Mouse (Mus musculus) MEL (cell line): Measurements from ENCODE around the gene Shroom4. TPM values are rescaled to one million over a fixed set of nuclear protein-coding genes. Genes with fewer than 3 reads are reported as not detected.
"Not testable (repeated sequence)": the region's sequence is repeated elsewhere in the genome, so short reads cannot be mapped to it uniquely, and the experiment has no call there.

Source experiments
- DNase-seq: peaks from one replicate; pipeline ENCODE4 v3.0.0; 2011; ENCODE audit warnings: low read depth, low spot score
- H3K27ac ChIP-seq: 2 replicates; pipeline ENCODE4 v1.5.1; 2012; ENCODE audit warnings: low read depth, mild to moderate bottlenecking, control low read depth, low read length, moderate library complexity; ENCODE audit not compliant: control insufficient read depth
- H3K27me3 ChIP-seq, 2 experiments: fragments of 150-350 bp in 1 of 2; sonication (generic) in 1 of 2; 2 replicates each; pipeline ENCODE4 v1.6.1; 2012; ENCODE audit warnings: low read length in 2 of 2, mild to moderate bottlenecking in 2 of 2, improper control_type of control experiment in 1 of 2, moderate library complexity in 1 of 2; ENCODE audit not compliant: insufficient read depth in 2 of 2, control insufficient read depth in 1 of 2
- H3K36me3 ChIP-seq, 2 experiments: 2 replicates each; pipeline ENCODE4 v1.6.1; 2012 to 2014; ENCODE audit warnings: low read length in 2 of 2, improper control_type of control experiment in 1 of 2, inconsistent platforms in 1 of 2, mild to moderate bottlenecking in 1 of 2; ENCODE audit not compliant: insufficient read depth in 2 of 2, control insufficient read depth in 1 of 2
- H3K4me1 ChIP-seq, 2 experiments: fragments of 150-350 bp in 1 of 2; sonication (generic) in 1 of 2; 2 replicates each; pipeline ENCODE4 v1.6.1; 2012; ENCODE audit warnings: low read length in 2 of 2, improper control_type of control experiment in 1 of 2, mild to moderate bottlenecking in 1 of 2; ENCODE audit not compliant: insufficient read depth in 2 of 2, control insufficient read depth in 1 of 2
- H3K4me3 ChIP-seq, 2 experiments: fragments of 150-350 bp in 1 of 2; sonication (generic) in 1 of 2; 2 replicates each; pipeline ENCODE4 v1.5.1; 2012; ENCODE audit warnings: low read depth in 2 of 2, low read length in 2 of 2, mild to moderate bottlenecking in 2 of 2, moderate library complexity in 2 of 2, control low read depth in 1 of 2, improper control_type of control experiment in 1 of 2; ENCODE audit not compliant: control insufficient read depth in 1 of 2, insufficient read depth in 1 of 2
- H3K79me2 ChIP-seq: 2 replicates; pipeline ENCODE4 v1.6.1; 2012; ENCODE audit warnings: mild to moderate bottlenecking, low read length, moderate library complexity; ENCODE audit not compliant: control insufficient read depth, poor library complexity, insufficient read depth
- H3K9ac ChIP-seq: 2 replicates; pipeline ENCODE4 v1.6.1; 2012; ENCODE audit warnings: low read depth, mild to moderate bottlenecking, control low read depth, low read length, moderate library complexity; ENCODE audit not compliant: control insufficient read depth, poor library complexity, severe bottlenecking
- H3K9me3 ChIP-seq: fragments of 150-350 bp; sonication (generic); replicated peaks from 2 replicates; pipeline ENCODE4 v1.6.1; 2012; ENCODE audit warnings: mild to moderate bottlenecking, low read length, improper control_type of control experiment, moderate library complexity; ENCODE audit not compliant: insufficient read depth
- CTCF ChIP-seq, 3 experiments: IDR thresholded peaks in 2 of 3; conservative IDR thresholded peaks in 1 of 3; 2 replicates each; pipeline ENCODE4 v1.5.1; 2011 to 2012; ENCODE audit warnings: low read length in 3 of 3, low read depth in 2 of 3, mild to moderate bottlenecking in 2 of 3, improper control_type of control experiment in 1 of 3, inconsistent platforms in 1 of 3, mixed read lengths in 1 of 3, moderate library complexity in 1 of 3; ENCODE audit not compliant: control insufficient read depth in 1 of 3, insufficient read depth in 1 of 3, poor library complexity in 1 of 3, severe bottlenecking in 1 of 3
- GABPA ChIP-seq: IDR thresholded peaks from 2 replicates; pipeline ENCODE4 v1.6.1; 2012; ENCODE audit warnings: low read depth, mild to moderate bottlenecking, inconsistent platforms, low read length, improper control_type of control experiment, moderate library complexity
- GATA1 ChIP-seq: IDR thresholded peaks from 2 replicates; pipeline ENCODE4 v1.6.1; 2011; ENCODE audit warnings: low read depth, low read length, improper control_type of control experiment
- HCFC1 ChIP-seq: IDR thresholded peaks from 2 replicates; pipeline ENCODE4 v1.6.1; 2012; ENCODE audit warnings: low read depth, mild to moderate bottlenecking, inconsistent platforms, low read length, improper control_type of control experiment, moderate library complexity
- JUND ChIP-seq: IDR thresholded peaks from 2 replicates; pipeline ENCODE4 v1.6.1; 2011; ENCODE audit warnings: low read depth, mild to moderate bottlenecking, improper control_type of control experiment, low read length
- KAT2A ChIP-seq: conservative IDR thresholded peaks from 2 replicates; pipeline ENCODE4 v1.6.1; 2012; ENCODE audit warnings: low read depth, low read length, improper control_type of control experiment, inconsistent platforms
- MAX ChIP-seq: IDR thresholded peaks from 2 replicates; pipeline ENCODE4 v1.6.1; 2011; ENCODE audit warnings: low read length, improper control_type of control experiment
- MEF2A ChIP-seq: IDR thresholded peaks from 2 replicates; pipeline ENCODE4 v1.6.1; 2014; ENCODE audit warnings: low read depth, mild to moderate bottlenecking, inconsistent platforms, low read length, improper control_type of control experiment; ENCODE audit not compliant: poor library complexity, insufficient replicate concordance, severe bottlenecking; ENCODE audit errors: extremely low read depth
- MYB ChIP-seq: IDR thresholded peaks from 2 replicates; pipeline ENCODE4 v1.6.1; 2011; ENCODE audit warnings: mild to moderate bottlenecking, low read depth, low read length, improper control_type of control experiment
- POLR2AphosphoS2 ChIP-seq: IDR thresholded peaks from 2 replicates; pipeline ENCODE4 v1.6.1; 2011; ENCODE audit warnings: low read length, improper control_type of control experiment
- RAD21 ChIP-seq: IDR thresholded peaks from 2 replicates; pipeline ENCODE4 v1.6.1; 2011; ENCODE audit warnings: mild to moderate bottlenecking, low read depth, low read length, improper control_type of control experiment
- RCOR1 ChIP-seq: IDR thresholded peaks from 2 replicates; pipeline ENCODE4 v1.6.1; 2012; ENCODE audit warnings: low read depth, mild to moderate bottlenecking, inconsistent platforms, low read length, improper control_type of control experiment
- TCF12 ChIP-seq: IDR thresholded peaks from 2 replicates; pipeline ENCODE4 v1.6.1; 2014; ENCODE audit warnings: low read depth, mild to moderate bottlenecking, inconsistent platforms, low read length, improper control_type of control experiment, moderate library complexity
- USF1 ChIP-seq: IDR thresholded peaks from 2 replicates; pipeline ENCODE4 v1.6.1; 2014; ENCODE audit warnings: low read depth, mild to moderate bottlenecking, inconsistent platforms, low read length, improper control_type of control experiment, moderate library complexity
- USF2 ChIP-seq, 2 experiments: IDR thresholded peaks; 2 replicates each; pipeline ENCODE4 v1.6.1; 2011 to 2012; ENCODE audit warnings: improper control_type of control experiment in 2 of 2, low read length in 2 of 2, borderline replicate concordance in 1 of 2, inconsistent platforms in 1 of 2, low read depth in 1 of 2, mild to moderate bottlenecking in 1 of 2; ENCODE audit not compliant: insufficient read depth in 1 of 2
- ZC3H11A ChIP-seq: IDR thresholded peaks from 2 replicates; pipeline ENCODE4 v1.6.1; 2012; ENCODE audit warnings: low read depth, mild to moderate bottlenecking, inconsistent platforms, low read length, improper control_type of control experiment
- ZMIZ1 ChIP-seq: IDR thresholded peaks from 2 replicates; pipeline ENCODE4 v1.6.1; 2012; ENCODE audit warnings: low read depth, mild to moderate bottlenecking, inconsistent platforms, low read length, improper control_type of control experiment, moderate library complexity
- polyA plus RNA-seq, 2 experiments: library from polyadenylated mRNA; stranded (reverse) in 1 of 2; unstranded in 1 of 2; fragments of >175 nt in 1 of 2; fragments of >200 nt in 1 of 2; gene quantifications; 2 replicates each; pipeline versions ENCODE4 v1.2.1 to v1.2.4; 2012; ENCODE audit warnings: low replicate concordance in 2 of 2, low read depth in 1 of 2; ENCODE audit not compliant: insufficient read length in 2 of 2, insufficient read depth in 1 of 2, missing spikeins in 1 of 2
- total RNA-seq: library from RNA; depleted of rRNA; stranded (reverse); fragments of 300-350 nt; gene quantifications from 2 replicates; pipeline ENCODE4 v1.2.3, GENCODE M21; 2012

The Shroom4 gene
- total and polyA plus RNA-seq, 3 experiments, result not detected

GRCm38 (mm10) chrX:6453220-6453619, 53.6 kb downstream of the Shroom4 start:
- H3K79me2 ChIP-seq, result no peaks in the 10 kb centered on the region
- no peak for DNase-seq
- no peak overlapping the region for H3K27ac ChIP-seq
- H3K4me1 ChIP-seq, result no peaks in the 10 kb centered on the region
- no peak overlapping the region for H3K9ac ChIP-seq
- no peaks in the 10 kb centered on the region for H3K36me3 ChIP-seq
- H3K4me3 ChIP-seq, result no peak overlapping the region
- TF ChIP-seq MAX (no peak), KAT2A (no peak), ZMIZ1 (no peak), MEF2A (no peak), HCFC1 (no peak), ZC3H11A (no peak), USF1 (no peak), RAD21 (no peak), GATA1 (no peak), POLR2AphosphoS2 (no peak), GABPA (no peak), USF2 (IDR thresholded peaks at IDR 0.05; ENCODE audit: borderline replicate concordance in 1 of 2, insufficient read depth in 1 of 2, low read depth in 1 of 2, low read length in 2 of 2) (no peak), TCF12 (no peak), RCOR1 (no peak), JUND (no peak), CTCF (IDR thresholded peaks at IDR 0.05 in 2 of 3, conservative IDR thresholded peaks at IDR 0.05 in 1 of 3; ENCODE audit: control insufficient read depth in 1 of 3, insufficient read depth in 1 of 3, low read depth in 2 of 3, low read length in 3 of 3, poor library complexity in 1 of 3, severe bottlenecking in 1 of 3) (no peak), MYB (no peak)
- H3K9me3 ChIP-seq, result no peaks in the 10 kb centered on the region
- no peaks in the 10 kb centered on the region for H3K27me3 ChIP-seq

DNA sequence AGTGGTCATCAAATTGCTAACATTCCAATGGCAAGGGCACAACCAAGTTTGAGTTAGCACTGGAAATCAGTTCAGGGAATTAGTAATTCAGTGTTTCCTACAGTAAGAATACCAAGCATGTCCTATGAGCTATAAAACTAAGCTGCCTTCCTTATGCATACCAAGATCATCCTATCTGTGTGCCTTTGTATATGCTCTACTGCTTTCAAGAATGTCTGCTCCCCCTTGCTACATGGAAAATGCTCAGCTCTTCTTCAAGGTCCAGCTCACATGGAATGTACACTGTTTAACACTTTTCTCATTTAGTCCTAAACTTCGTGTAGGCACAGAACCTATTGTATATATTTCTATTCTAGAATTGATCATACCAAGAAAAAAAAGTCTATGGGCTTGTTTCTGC, 69.6 kb downstream of the Shroom4 start:
- not testable (repeated sequence) for H3K4me3 ChIP-seq, H3K4me1 ChIP-seq, H3K79me2 ChIP-seq, DNase-seq, H3K27ac ChIP-seq, H3K9me3 ChIP-seq, H3K9ac ChIP-seq, H3K36me3 ChIP-seq, H3K27me3 ChIP-seq

GRCm38 (mm10) chrX:6472563-6472962, 72.9 kb downstream of the Shroom4 start:
- not testable (repeated sequence) for DNase-seq, H3K9me3 ChIP-seq, H3K9ac ChIP-seq, H3K79me2 ChIP-seq, H3K4me1 ChIP-seq, H3K4me3 ChIP-seq, H3K36me3 ChIP-seq, H3K27ac ChIP-seq, H3K27me3 ChIP-seq
